Mouse (Mus musculus): ENCODE data around the gene Eps8l2. TPM values are rescaled to one million over a fixed set of nuclear protein-coding genes. Genes with fewer than 3 reads are reported as not detected.

Eps8l2 gene
- 0.44 TPM for polyA plus RNA-seq (2012; fragmentation: generic; extraction: Trizol)

DNA sequence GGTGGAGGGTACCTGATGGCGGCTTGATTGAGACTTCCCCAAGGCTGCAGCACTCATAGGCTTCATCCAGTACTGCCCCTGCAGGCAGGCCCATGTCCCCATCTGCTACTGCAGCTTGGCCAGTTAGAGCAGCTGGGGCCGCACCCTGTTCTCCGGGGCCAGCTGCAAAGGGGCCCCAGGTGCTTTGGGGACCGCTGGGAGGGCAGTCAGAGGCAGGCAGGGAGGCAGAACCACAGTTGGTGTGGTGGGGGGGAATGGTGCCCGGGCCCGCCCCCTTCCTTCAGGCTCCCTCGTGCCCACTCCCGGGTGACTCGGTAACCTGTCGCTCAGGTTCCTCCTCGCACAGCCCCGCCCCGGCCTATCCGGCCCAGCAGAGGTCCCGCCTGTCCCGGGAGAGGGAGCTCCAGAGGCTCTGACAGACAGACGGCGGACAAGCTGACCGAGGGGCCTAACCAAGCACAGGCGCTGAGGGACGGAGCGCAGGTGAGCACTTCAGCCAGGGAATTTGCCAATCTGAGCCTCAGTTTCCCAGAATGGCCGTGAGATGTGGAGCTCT, at the start of gene Eps8l2:
Eps8l2 (plus strand) TSS at position 305 of the 556 bp plus-strand sequence.
- Histone ChIP-seq H3K36me3 (ENCODE audit: control insufficient read depth, insufficient read depth) (no peaks in the 10 kb centered on the region), H3K4me3 (no peak within 1 kb of the TSS), H3K4me2 (ENCODE audit: low read depth) (peak within 1 kb of the TSS; percentile 6), H3K79me2 (ENCODE audit: control insufficient read depth, insufficient read depth) (no peaks in the 10 kb centered on the region), H3ac (ENCODE audit: control insufficient read depth, insufficient read length) (no peak within 1 kb of the TSS), H3K27me3 (ENCODE audit: control insufficient read depth, insufficient read depth, insufficient read length) (no peaks in the 10 kb centered on the region)
- TF ChIP-seq MYOG (IDR thresholded peaks at IDR 0.05; ENCODE audit: control insufficient read depth in 1 of 3, insufficient read depth in 1 of 3, insufficient read length in 2 of 3, low read depth in 2 of 3) (peak in 2 of 3 experiments; percentile 24 to 82), MYOD1 (IDR thresholded peaks at IDR 0.05; ENCODE audit: control insufficient read depth in 1 of 3, insufficient read length in 2 of 3, low read depth in 2 of 3) (peak in 2 of 3 experiments; percentile 38 to 58), SRF (IDR thresholded peaks at IDR 0.05; ENCODE audit: control insufficient read depth, insufficient read length, low read depth) (no peak)

DNA sequence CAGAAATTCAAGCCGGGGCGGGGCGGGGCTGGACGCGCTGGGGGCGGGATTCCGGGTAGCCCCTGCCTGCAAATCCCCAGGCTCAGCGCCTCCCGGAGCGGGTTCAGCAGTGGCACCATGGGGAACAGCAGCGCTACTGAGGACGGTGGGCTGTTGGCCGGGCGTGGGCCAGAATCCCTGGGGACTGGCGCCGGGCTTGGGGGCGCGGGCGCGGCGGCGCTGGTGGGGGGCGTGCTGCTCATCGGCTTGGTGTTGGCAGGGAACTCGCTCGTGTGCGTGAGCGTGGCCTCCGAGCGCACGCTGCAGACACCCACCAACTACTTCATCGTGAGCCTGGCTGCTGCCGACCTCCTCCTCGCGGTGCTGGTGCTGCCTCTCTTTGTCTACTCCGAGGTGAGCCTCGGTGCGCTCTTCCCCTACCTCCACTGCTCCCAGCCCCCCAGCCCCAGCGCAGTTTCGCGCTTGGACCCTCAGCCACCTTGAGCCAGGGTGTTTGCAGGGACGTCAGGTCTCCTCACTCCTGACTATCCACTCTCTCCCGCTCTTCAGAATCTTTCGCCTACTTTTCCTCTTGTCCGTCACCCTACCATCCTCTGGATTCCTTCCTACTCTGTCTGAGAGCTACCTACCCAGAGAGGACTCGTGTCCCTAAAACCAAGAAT, 46.6 kb upstream of the Eps8l2 start, which contains the start of gene Drd4:
Drd4 (plus strand) TSS at position 86 of the 662 bp plus-strand sequence.
- Histone ChIP-seq H3K4me3 (no peak within 1 kb of the TSS), H3K36me3 (ENCODE audit: control insufficient read depth, insufficient read depth) (no peaks in the 10 kb centered on the region), H3K27me3 (ENCODE audit: control insufficient read depth, insufficient read depth, insufficient read length) (peaks cover 23% of the 10 kb centered on the region)

DNA sequence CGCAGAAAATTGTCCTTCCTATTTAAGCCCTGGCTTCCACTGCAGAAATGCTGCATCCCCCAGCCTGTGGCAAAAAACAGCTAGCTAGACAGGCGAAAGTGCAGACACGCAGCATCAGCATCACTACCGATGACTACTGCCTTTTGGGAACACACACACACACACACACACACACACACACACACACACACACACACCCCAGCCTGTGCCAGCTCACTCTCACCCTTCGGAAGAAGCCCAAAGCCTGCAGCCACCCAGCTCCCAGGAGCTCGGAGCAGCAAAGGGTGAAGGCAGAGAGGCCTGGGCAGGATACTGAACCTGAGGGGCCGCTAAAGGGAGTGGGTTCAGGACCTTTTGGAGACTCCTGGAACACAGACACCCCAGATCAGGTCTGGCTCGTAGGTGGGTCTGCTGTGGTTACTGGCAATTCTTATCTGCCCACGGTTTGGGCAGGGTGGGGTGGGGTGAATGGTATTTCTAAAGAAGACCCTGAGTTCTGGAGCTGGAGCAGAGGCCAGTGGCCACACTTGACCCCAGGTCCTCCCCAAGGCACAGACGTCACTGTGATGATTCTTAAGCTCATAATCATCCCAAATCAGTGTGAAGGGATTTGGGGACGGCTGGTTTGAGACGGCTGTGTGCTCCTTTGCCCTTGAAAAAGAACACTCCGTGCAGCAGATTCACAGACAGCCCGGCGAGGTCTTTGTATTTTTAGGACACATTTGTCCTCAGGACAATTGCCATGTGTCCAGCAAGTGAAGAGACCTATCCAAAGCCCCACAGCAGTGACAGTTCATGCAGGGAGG, 45.9 kb upstream of the Eps8l2 start:
- Histone ChIP-seq H3K36me3 (ENCODE audit: control insufficient read depth, insufficient read depth) (no peaks in the 10 kb centered on the region), H3K27me3 (ENCODE audit: control insufficient read depth, insufficient read depth, insufficient read length) (peaks cover 23% of the 10 kb centered on the region), H3K79me2 (ENCODE audit: control insufficient read depth, insufficient read depth) (no peaks in the 10 kb centered on the region), H3K4me2 (ENCODE audit: low read depth) (no peak overlapping the region), H3K4me3 (no peak overlapping the region), H3ac (ENCODE audit: control insufficient read depth, insufficient read length) (no peak overlapping the region)
- TF ChIP-seq MYOG (IDR thresholded peaks at IDR 0.05; ENCODE audit: control insufficient read depth in 1 of 3, insufficient read depth in 1 of 3, insufficient read length in 2 of 3, low read depth in 2 of 3) (no peak), POLR2A (IDR thresholded peaks at IDR 0.05; ENCODE audit: insufficient read length, low read depth) (no peak), MYOD1 (IDR thresholded peaks at IDR 0.05; ENCODE audit: control insufficient read depth in 1 of 3, insufficient read length in 2 of 3, low read depth in 2 of 3) (no peak), USF1 (IDR thresholded peaks at IDR 0.05; ENCODE audit: low read depth) (no peak), E2F4 (IDR thresholded peaks at IDR 0.05; ENCODE audit: insufficient read depth) (no peak), TCF12 (IDR thresholded peaks at IDR 0.05; ENCODE audit: insufficient read depth, poor library complexity, severe bottlenecking) (no peak), MAX (IDR thresholded peaks at IDR 0.05; ENCODE audit: low read depth) (no peak), CEBPB (IDR thresholded peaks at IDR 0.05; ENCODE audit: insufficient read depth, poor library complexity, severe bottlenecking) (no peak), SRF (IDR thresholded peaks at IDR 0.05; ENCODE audit: control insufficient read depth, insufficient read length, low read depth) (no peak), POLR2AphosphoS2 (IDR thresholded peaks at IDR 0.05; ENCODE audit: insufficient read length, low read depth) (no peak)

More for the DNA sequence above, 46.6 kb upstream of the Eps8l2 start, which contains the start of gene Drd4:
- Histone ChIP-seq H3K4me2 (ENCODE audit: low read depth) (peak within 1 kb of the TSS; percentile 48), H3ac (ENCODE audit: control insufficient read depth, insufficient read length) (no peak within 1 kb of the TSS), H3K79me2 (ENCODE audit: control insufficient read depth, insufficient read depth) (no peaks in the 10 kb centered on the region)
- no peak for TF ChIP-seq E2F4 (IDR thresholded peaks at IDR 0.05; ENCODE audit: insufficient read depth)
- TF ChIP-seq POLR2A (IDR thresholded peaks at IDR 0.05; ENCODE audit: insufficient read length, low read depth) = no peak
- TF ChIP-seq SRF (IDR thresholded peaks at IDR 0.05; ENCODE audit: control insufficient read depth, insufficient read length, low read depth) = no peak
- TF ChIP-seq MYOD1 (IDR thresholded peaks at IDR 0.05; ENCODE audit: control insufficient read depth in 1 of 3, insufficient read length in 2 of 3, low read depth in 2 of 3) = no peak
- TF ChIP-seq MAX (IDR thresholded peaks at IDR 0.05; ENCODE audit: low read depth) = no peak
- no peak for TF ChIP-seq REST (IDR thresholded peaks at IDR 0.05; ENCODE audit: insufficient read depth, insufficient read length)
- no peak for TF ChIP-seq TCF12 (IDR thresholded peaks at IDR 0.05; ENCODE audit: insufficient read depth, poor library complexity, severe bottlenecking)
- no peak for TF ChIP-seq TCF3 (IDR thresholded peaks at IDR 0.05; ENCODE audit: insufficient read length, low read depth)
- no peak for TF ChIP-seq CEBPB (IDR thresholded peaks at IDR 0.05; ENCODE audit: insufficient read depth, poor library complexity, severe bottlenecking)
- no peak for TF ChIP-seq USF1 (IDR thresholded peaks at IDR 0.05; ENCODE audit: low read depth)
- no peak for TF ChIP-seq POLR2AphosphoS2 (IDR thresholded peaks at IDR 0.05; ENCODE audit: insufficient read length, low read depth)
- TF ChIP-seq MYOG (IDR thresholded peaks at IDR 0.05; ENCODE audit: control insufficient read depth in 1 of 3, insufficient read depth in 1 of 3, insufficient read length in 2 of 3, low read depth in 2 of 3) = no peak

DNA sequence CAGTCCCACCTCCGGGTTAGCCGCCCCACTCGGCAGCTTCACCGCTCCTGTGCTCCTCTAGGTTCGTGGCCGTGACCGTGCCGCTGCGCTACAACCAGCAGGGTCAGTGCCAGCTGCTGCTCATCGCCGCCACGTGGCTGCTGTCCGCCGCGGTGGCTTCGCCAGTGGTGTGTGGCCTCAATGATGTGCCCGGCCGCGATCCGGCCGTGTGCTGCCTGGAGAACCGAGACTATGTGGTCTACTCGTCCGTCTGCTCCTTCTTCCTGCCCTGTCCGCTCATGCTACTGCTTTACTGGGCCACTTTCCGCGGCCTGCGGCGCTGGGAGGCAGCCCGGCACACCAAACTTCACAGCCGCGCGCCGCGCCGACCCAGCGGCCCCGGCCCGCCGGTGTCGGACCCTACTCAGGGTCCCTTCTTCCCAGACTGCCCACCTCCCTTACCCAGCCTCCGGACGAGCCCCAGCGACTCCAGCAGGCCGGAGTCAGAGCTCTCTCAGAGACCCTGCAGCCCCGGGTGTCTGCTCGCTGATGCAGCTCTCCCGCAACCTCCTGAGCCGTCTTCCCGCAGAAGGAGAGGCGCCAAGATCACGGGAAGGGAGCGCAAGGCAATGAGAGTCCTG, 44.7 kb upstream of the Eps8l2 start:
- Histone ChIP-seq H3K79me2 (ENCODE audit: control insufficient read depth, insufficient read depth) (no peaks in the 10 kb centered on the region), H3K4me2 (ENCODE audit: low read depth) (no peak overlapping the region), H3ac (ENCODE audit: control insufficient read depth, insufficient read length) (no peak overlapping the region), H3K4me3 (no peak overlapping the region), H3K36me3 (ENCODE audit: control insufficient read depth, insufficient read depth) (no peaks in the 10 kb centered on the region), H3K27me3 (ENCODE audit: control insufficient read depth, insufficient read depth, insufficient read length) (peaks cover 23% of the 10 kb centered on the region)
- TF ChIP-seq USF1 (IDR thresholded peaks at IDR 0.05; ENCODE audit: low read depth) (no peak), MYOG (IDR thresholded peaks at IDR 0.05; ENCODE audit: control insufficient read depth in 1 of 3, insufficient read depth in 1 of 3, insufficient read length in 2 of 3, low read depth in 2 of 3) (peak in 1 of 3 experiments; percentile 62)
